Mouse (Mus musculus) 3T3-L1 (cell line): Measurements from ENCODE around the gene Tmprss6.

Experiments used
- DNase-seq: peaks from one replicate; pipeline ENCODE4 v3.0.0-alpha.2; 2015; ENCODE audit warnings: low read depth, low spot score

Tmprss6 gene

DNA sequence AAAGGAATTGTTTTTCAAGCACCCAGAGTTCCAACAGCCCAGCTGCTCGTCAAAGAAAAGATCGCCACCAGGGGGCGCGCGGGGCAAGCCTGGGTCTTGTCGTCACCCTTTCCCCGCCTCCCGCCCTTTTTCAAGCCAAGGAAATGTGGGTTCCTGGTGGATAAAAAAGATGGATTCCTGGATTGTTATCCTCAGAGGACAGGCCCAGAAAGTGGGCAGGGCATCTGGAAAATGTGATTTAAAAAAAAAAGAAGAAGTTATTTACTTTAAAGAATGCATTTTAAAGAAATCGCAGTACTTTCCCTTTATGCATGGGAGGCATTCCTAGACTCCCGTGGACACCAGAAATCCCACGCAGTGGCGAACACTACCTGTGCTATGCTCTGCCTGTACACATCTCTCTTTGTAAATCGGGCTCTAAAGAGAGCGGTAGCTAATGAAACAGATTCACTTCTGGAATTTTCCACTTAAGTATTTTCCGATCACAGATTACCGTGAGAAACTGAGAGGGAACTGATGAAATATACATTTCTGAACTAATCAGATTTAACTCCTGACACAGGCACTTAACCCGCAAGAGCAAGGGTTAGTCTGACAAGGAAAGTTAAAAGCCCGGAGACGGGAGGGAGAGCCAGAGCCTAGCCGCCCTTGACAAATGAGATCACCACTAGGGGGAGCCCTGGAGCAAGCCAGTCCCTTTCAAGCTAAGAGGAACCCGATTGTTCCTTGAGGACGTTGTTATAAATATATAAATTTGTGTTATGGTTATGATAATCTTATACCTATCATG, 20.5 kb downstream of the Tmprss6 start:
- DNase-seq, result peak; percentile 98

DNA sequence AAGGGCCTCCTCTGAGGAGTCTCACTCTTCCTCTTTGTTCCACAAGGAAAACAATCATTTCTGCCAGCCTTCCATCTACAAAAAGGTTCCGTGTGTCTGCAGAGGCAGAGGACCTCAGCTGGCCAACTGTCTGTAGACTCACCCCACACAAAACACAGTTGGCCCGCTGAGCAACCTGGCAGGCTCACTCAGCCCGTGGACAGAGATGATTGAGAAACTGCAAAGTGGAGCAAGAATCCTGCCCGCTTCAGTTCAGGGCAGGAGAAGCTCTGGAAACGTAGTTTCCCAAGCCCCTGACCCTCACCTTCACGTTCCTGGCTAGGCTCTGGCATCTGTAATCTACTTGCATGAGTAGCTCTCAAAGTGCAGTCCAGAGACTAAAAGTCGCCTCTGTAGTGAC, 21.3 kb downstream of the Tmprss6 start:
- no peak for DNase-seq

DNA sequence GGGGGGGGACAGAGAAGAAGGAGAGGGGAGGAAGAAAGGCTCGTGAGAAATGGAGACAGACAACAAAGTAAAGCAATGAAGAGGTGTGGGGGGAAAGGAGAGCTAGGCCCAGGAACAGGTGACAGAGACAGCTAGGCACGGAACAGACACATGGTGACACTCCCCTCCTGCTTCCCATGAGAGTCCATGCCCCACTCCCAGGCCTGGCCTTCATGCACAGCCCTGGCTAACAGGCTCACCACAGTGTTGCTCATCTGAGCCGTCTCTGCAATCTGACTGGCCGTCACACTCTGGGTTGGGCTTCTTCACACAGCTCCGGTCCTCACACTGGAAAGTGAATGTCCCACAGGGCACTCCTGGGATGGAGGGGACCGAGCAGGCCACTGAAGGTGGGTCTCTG, 24.6 kb downstream of the Tmprss6 start:
- DNase-seq, result no peak

DNA sequence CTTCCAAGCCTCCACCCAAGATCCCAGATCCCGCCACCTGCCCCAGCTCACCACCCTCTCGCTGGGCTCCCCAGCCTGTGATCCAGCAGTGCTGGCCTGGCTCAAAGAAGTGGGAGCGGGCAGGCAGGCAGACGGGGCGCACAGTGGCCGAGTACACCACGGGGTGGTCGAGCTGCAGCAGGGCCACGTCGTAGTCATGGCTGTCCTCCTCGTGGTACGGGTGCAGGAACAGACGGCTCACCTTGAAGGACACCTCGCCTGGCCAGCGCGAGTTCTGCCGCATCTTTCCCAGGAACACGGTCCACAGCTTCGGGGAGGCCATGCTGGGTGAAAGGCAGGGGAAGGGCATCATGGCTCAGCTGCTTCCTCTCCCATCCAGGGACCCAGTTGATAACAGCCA, 26.2 kb downstream of the Tmprss6 start:
- DNase-seq, result no peak

DNA sequence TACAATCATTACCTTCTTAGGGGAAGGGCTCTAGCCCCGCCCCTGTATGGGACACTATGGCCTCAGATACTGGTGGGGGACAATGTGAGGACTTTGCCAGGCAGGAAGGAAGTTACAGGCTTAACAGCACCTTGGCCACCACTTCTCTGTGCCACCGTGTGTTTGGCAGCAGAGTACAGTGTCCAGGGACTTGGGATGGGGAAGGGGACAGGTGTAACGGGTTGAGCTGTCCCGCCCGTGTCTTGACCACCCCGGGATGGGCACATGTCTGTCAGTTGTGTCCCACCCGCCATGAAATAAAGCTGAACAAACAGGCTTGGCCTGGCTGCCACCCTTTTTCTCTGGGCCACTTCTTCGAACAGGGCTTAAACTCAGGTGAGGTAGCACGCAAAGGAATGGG, 29.5 kb downstream of the Tmprss6 start:
- DNase-seq, result no peak

DNA sequence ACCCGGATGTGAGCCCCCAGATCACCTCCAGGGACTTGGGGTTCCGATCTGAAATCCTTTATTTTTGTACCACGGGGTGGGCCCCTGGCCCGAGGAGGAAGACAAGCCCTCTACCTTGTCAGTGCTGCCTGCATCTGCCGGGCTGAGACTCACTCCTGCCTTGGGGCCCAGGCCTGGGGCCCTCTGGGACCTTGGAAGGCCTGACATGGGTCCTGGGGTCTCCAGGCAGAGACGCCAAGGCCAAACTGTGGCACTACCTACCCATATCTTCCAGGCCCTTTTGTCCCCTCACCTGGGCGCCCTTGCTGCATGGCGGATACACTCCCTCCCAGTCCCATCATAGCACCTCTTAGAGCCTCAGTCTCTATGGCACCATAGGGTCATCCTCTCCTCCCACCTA, 29.9 kb downstream of the Tmprss6 start:
- DNase-seq, result no peak

DNA sequence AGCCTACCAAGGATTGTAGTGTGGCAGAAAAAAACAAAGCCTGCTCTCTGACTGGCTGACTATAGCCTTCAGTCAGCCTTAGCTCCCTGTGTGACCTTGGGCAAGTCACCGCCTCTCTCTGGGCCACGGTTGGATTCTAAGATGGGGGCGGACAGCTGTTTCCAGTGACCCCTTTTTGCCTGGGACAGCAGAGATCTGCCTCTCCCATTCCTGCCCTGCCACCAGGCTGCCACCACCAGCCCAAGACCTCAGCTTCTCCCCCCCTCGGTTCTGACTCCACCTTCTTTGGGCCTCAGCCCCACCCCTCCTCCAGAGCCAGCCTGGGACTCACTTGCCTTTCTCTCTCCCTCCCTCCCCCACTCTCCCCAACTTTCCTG, 30.4 kb downstream of the Tmprss6 start:
- DNase-seq, result no peak

DNA sequence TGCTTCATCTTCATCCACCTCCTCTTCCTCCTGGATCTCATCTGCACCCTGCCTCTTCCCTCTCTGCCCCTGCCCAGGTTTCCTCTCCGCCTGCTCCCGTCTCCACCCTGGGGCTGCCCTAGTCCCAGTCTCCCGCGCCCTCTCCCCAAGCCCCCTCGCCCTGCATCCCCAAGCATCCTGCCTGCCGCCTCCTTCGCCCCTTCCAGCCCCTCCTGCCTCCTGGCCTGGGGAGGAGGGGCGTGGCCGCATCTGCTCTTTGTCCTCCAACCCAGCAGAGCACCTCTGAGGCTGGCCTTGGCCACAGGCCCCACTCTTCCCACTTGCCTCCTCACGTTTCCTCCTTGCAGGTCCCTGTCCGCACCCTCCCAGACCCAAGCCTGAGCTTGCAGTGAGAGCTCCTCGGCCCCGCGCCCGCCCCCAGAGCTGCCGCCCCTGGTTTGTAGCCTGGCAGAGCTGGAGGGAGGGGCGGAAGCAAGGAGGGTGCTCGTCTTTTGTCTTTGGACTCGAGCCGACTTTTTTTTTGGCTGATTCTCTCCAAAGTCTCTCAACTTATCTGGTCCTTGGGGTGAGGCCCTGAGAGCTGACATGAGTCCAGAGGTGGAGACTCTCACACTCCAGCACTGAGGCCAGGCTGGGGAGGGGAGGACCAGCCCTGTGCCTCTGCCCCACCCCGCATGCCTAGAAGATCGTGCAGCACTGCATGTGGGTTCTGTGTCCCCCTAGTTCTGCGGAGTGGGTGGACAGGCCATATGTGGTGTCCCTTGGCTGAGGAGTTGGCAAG, 31.0 kb downstream of the Tmprss6 start:
- peak; percentile 56 for DNase-seq

DNA sequence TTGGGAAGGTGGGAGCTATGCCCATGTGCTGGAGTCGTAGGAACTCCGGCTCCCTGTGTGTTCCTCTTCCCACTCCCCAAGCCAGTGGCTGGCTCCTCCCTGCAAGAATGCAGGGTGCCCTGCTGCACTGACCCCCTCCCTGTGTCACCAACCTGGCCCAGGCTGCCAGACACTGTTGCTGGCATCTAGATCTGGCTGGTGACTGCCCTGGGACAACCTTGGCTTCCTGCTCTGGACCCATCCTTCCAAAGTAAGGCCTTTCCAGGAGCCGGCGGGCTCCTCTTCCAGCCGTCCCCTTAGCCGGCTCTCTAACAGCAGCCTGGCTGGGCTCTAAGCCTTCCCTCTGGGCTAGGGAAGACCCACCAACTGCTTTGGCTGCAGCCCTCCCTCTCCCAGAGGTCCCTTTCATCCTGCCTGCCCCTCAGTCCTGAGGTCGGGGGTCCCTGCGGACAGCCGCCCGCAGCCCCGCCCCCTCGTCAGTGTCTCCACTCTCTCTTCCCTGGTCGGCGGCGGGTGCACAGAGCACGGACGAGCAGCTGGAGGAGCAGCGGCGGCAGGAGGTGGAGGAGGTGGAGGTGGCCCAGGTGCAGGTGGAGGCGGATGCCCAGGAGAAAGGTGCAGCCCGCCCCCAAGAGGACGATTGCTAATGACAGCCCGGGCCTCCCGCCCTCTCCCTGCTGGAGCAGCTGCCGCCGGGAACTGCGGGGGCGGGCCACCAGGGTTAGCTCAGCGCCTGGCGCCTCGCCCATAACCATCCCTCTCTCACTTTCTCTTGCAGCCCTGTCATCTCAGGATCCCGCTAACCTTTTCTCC, 31.8 kb downstream of the Tmprss6 start:
- DNase-seq, result peak; percentile 88

DNA sequence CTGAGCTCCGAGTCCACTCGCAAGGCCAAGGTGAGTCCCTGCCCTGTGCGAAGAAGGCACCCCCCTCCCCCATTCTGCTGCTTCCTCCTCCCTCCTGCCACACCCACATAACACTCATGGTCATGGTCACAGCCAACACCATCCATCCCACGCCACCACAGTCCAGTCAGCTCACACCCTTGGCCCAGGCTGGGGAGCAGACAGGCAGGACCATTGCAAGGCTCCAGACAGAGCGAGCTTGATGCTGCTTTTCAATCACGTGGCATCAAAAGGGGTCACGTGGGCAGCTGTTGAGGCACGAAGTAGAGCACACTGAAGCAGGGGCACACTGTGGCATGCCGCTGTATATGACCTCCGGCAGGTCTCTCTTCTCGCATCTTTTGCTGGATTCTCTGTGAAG, 32.8 kb downstream of the Tmprss6 start:
- DNase-seq, result no peak

DNA sequence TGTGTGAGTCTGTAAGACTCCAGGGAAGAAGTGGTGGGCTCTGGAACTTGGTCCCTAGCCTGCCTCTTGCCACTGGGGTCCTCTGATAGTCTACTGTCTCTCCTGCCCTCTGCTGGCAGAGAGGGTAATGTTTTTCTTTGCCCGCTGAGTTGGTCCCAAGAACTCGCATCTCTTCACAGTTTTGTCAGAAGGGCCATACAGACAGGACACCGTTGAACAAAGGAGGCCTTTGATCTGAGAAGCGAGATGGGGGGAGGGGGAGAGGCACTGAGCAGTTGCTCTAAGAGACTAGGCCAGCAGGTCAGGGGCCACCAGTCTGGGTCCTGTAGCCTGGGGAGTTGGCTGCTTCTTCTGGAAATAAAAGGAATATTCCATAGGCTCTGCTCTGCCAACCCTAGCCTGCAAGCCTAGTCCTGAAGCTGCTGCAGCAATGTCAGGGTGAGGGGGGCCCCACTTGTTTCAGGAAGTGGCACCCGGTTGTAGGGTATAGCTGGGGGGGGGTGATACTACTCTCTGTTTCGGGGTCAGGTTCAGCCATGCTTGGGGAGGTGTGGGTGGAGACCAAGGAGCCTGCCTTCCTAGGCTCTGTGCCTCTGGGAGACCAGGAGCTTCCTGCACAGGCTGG, 33.4 kb downstream of the Tmprss6 start:
- DNase-seq, result peak; percentile 50

DNA sequence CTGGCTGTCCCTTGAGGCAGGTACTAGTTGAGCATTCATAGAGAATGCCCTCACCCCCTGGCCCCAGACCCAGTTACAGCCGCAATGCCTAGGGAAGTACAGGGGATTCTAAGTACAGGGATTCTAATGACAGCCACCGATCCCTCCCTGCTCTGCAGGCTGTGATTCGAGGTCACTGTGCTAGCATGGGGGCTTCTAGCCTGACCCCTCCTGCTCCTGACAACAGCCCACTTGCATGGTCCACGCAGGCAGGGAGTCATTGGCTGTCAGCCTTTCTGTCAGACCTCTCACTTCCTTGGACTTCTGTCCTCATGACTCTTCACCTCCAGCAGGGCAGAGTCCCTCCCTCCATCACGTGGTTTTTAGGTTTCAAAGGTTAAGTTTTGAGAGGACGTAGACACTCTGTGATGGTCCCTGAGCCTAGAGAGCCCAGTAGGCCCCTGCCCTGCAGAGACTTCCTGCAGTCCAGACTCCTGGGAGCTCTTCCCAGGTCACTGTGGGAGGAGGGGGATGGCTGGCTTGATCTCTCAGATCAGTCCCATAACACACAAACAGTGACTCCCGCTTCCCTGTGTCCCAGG, 36.8 kb downstream of the Tmprss6 start:
- no peak for DNase-seq

DNA sequence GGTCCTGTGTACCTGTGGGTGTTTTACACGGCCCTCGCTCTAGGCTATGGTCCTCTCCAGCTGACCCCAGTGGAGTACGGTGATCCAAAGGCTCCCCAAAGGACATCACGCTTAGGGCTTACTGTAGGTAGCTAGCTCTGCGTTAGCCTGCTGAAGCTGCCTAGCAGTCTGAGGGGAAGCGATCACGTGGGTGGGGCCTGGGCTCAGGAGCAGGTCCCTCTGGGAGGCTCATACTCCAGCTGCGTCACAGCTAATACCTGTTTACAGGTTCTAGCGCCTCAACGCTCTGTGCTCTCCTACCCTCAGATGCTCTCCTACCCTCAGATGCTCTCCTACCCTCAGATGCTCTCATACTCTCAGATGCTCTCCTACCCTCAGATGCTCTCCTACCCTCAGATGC, 37.6 kb downstream of the Tmprss6 start:
- no peak for DNase-seq

DNA sequence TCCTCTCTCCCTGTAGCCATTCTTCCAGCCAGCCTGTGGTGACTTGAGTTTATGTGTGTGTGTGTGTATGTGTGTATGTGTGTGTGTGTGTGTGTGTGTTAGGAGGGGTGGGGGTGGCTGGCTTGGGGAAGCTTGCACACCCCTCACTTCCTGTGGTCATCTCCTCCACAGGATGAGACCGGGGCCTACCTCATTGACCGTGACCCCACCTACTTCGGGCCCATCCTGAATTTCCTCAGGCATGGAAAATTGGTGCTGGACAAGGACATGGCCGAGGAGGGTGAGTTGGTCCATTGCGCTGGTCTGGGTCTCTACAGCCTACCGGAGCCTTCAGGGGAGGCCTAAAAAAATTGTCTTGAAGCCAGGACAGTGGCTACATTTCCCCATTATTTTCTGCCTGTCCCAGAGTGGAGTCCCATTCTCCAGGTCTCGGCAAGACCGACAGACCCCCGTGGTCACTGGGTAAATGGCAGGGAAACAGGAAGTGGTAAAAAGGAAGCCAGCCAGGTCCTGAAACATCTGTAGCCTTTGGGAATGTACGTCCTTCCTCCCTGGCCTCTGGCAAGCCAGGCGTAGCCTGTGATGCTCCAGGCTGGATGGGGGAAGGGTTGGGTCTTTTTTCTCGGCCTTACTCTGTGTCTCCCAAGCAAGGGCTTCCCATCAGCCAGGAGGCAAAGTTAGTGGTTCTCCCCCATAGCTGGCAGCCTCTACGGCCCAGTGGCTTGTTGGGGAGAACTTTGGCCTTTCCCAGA, 38.4 kb downstream of the Tmprss6 start:
- DNase-seq, result no peak

DNA sequence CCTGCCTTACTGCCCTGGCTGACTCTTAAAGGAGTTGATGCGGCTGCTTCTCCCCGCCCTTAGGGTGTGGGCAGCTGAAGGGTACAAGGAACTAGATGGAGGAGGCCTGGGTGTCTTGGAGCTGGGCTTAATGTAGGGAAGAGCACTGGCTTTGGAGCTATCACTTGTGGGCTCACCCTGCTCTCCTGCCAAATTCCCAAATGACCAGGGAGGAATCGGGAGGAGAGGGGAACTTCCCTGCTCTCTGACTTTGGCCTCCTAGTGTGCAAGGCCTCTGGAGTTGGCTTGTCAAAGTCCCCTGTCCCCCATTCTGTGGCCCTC, 39.3 kb downstream of the Tmprss6 start:
- DNase-seq, result no peak

DNA sequence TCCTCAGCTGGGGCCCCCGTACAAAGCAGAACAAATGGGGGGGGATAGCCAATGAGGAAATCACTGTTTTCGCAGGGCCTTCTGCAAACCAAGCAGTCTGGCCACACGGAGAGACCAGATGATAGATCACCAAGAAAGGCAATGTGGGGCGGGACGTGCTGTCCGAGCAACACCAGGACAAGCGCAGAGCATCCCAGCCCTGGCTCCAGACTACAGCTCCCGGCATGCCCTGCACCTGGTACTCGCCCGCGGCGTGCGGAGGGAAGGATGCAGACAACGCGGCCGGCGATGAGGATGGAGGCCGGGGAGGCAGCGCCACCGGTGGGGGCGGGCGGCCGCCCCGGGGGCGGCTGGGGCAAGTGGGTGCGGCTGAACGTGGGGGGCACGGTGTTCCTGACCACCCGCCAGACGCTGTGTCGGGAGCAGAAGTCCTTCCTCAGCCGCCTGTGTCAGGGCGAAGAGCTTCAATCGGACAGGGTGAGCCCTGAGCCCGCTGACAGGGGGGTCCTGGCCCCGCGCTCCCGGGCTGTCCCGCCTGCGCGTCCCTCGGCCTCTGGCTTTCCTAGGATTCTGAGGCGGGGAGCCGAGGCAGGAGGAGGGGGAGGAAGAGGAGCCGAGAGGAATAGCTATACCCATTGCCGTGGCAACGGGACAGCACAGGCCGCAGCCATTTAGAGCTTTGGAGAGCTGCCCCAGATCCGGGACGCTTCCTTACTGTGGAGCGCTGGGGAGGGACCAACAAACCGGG, 39.9 kb downstream of the Tmprss6 start, which contains the start of gene Kctd17:
TSS of gene Kctd17 (plus strand) at position 174 of the 748 bp plus-strand sequence.
- peak; percentile 78 for DNase-seq

DNA sequence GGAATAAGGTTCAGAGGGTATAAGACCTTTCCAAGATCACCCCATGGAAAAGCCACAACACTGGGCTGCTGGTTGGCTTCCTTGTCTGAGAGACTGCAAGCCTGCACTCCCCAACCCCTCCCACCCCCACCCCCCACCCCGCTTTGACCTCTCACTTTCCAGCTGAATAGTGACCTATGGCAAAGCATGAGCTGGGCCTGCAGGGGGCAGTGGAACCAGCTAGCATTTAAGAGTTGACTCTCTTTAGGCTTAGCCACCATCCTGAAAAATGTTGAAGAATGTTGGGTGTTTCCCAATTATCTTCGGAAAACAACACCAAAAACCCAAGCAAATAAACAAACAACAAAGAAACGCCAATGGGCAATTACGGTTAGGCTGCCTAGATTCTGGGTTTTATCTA, 43.2 kb downstream of the Tmprss6 start:
- DNase-seq, result no peak

DNA sequence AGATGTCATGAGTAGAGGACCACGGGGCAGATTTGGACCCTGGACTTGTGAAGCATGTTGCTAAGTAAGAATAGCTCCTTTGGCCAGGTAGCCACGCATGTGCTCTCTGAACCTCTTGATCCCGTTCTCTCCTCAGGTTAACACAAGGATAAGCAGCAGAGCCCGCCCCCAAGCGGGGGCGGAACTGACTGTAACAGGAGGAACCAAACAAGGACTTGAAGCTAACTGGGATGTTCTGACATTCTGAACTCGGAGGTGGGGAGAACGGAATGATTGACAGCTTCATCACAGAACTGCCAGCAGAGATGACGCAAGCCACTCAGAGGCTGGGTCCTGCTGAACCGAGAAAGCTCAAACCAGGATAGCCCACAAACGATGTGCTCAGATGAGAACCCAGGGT, 43.9 kb downstream of the Tmprss6 start:
- no peak for DNase-seq

DNA sequence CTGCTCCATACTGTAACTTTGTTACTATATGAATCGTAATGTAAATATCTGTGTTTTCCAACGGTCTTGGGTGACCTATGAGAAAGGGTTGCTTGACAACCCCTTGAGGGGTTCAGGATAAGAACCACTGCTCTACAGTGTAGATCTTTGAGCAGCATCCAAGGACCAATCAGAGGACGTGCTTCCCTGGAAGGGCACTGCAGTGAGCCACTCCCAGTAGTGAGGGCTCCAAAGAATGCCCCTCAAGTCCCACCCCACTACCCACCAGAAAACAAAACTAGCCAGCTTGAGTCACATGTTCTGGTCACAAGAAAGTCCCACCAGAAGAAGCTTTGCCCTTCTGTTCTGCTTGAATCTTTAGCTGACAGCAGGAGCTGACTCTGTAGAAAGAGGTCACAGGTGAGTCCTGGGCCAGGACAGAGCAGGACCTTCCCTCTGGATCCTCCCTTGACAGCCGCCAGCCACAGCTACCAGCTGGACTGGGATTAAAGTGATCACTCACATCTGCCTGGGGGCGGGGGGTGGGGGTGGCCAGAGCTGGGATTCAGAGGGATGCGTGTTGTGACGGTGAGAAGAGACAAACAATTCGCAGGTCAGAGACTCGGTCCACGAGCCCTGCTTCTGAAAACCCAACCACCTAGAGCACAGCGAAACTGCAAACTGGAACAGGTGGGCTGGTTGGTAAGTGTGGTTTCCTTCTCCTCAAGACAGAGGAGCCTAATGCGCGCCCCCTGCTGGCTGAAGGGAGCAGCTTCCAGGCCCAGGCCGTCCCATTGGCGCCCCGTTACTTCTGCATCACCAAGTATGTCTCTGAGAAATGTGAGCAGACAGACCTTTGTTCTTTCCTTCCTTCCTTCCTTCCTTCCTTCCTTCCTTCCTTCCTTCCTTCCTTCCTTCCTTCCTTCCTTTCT, 46.1 kb downstream of the Tmprss6 start:
- peak; percentile 81 for DNase-seq
